8 mouse cellular contexts compared by ENCODE assay signal in genomic region chr9:110531914-110532489, GRCm38 (mm10). TPM values are rescaled to one million over a fixed set of nuclear protein-coding genes. Genes with fewer than 3 reads are reported as not detected.
A peak's percentile ranks its signal among the peaks of the same experiment; 100 is the strongest.
DNase-seq lines count a peak whose midpoint lies in the region; ATAC-seq lines count a peak whose summit lies in the region.

No protein-coding gene starts in this region.

- H3K4me2 ChIP-seq in heart, embryonic 13.5 days, result peak overlapping the region; percentile 91
- peak overlapping the region; percentile 91 for H3K4me2 ChIP-seq in liver, embryonic 12.5 days
- peak overlapping the region; percentile 57 for H3K4me2 ChIP-seq in stomach, embryonic 15.5 days

- peak; percentile 90 for ATAC-seq in erythroid progenitor cell, adult 5-6 weeks (replicated peaks; ENCODE audit: low FRiP score, poor library complexity, severe bottlenecking)
- peak; percentile 98 for ATAC-seq in heart, embryonic 13.5 days (ENCODE audit: extremely low read depth, insufficient number of reproducible peaks, low FRiP score, low TSS enrichment)
- peak; percentile 97 for ATAC-seq in liver, embryonic 12.5 days
- peak; percentile 99 for ATAC-seq in stomach, embryonic 15.5 days (ENCODE audit: insufficient read depth, low FRiP score, low read depth)

- peaks cover 40% of the 10 kb centered on the region for H3K4me1 ChIP-seq in heart, embryonic 13.5 days
- peaks cover 59% of the 10 kb centered on the region for H3K4me1 ChIP-seq in liver, embryonic 12.5 days
- H3K4me1 ChIP-seq in stomach, embryonic 15.5 days, result peaks cover 22% of the 10 kb centered on the region

- peak overlapping the region; percentile 100 for H3K27ac ChIP-seq in heart, embryonic 13.5 days (replicated peaks)
- peak overlapping the region; percentile 99 for H3K27ac ChIP-seq in liver, embryonic 12.5 days
- peak overlapping the region; percentile 99 for H3K27ac ChIP-seq in stomach, embryonic 15.5 days

- peak overlapping the region; percentile 99 for H3K4me3 ChIP-seq in heart, embryonic 13.5 days
- H3K4me3 ChIP-seq in liver, embryonic 12.5 days, result peak overlapping the region; percentile 97
- H3K4me3 ChIP-seq in stomach, embryonic 15.5 days (replicated peaks), result peak overlapping the region; percentile 98

- peak; percentile 95 for DNase-seq in CD4-positive helper T cell, adult 2 months (ENCODE audit: low read depth, low spot score)
- peak; percentile 89 for DNase-seq in brain, embryonic 18.5 days (ENCODE audit: low read depth, low spot score)
- DNase-seq in kidney, postnatal 10 days, result peak; percentile 98
- peak; percentile 85 to 91 for DNase-seq in natural killer cell, adult 2 months (ENCODE audit: low spot score in 2 of 2)

- peak overlapping the region; percentile 100 for H3K9ac ChIP-seq in heart, embryonic 13.5 days
- H3K9ac ChIP-seq in liver, embryonic 12.5 days, result peak overlapping the region; percentile 100
- H3K9ac ChIP-seq in stomach, embryonic 15.5 days, result peak overlapping the region; percentile 45

- WGBS in heart, embryonic 13.5 days, result 0% methylated on average over 48 of the region's 53 CpGs
- 1% methylated on average over 45 of the region's 53 CpGs for WGBS in liver, embryonic 12.5 days (ENCODE audit: insufficient replicate concordance)
- WGBS in stomach, embryonic 15.5 days, result under 1% methylated on average over 48 of the region's 53 CpGs

- no peaks in the 10 kb centered on the region for H3K27me3 ChIP-seq in heart, embryonic 13.5 days (replicated peaks)
- no peaks in the 10 kb centered on the region for H3K27me3 ChIP-seq in liver, embryonic 12.5 days (replicated peaks)
- H3K27me3 ChIP-seq in stomach, embryonic 15.5 days (replicated peaks), result no peaks in the 10 kb centered on the region

- H3K36me3 ChIP-seq in heart, embryonic 13.5 days, result 0 out of 2 replicates have a peak, but pooled peaks cover 5% of the 10 kb centered on the region
- H3K36me3 ChIP-seq in liver, embryonic 12.5 days, result peaks cover under 1% of the 10 kb centered on the region; the same call in 1 of the 2 replicates
- no peaks in the 10 kb centered on the region for H3K36me3 ChIP-seq in stomach, embryonic 15.5 days

- no peaks in the 10 kb centered on the region for H3K9me3 ChIP-seq in heart, embryonic 13.5 days
- no peaks in the 10 kb centered on the region for H3K9me3 ChIP-seq in liver, embryonic 12.5 days (replicated peaks)
- no peaks in the 10 kb centered on the region for H3K9me3 ChIP-seq in stomach, embryonic 15.5 days

RNA-seq across cellular contexts. Expression of gene Setd2, which starts 0.4 kb away (rescaled TPM):
- total RNA-seq in erythroid progenitor cell, adult 5-6 weeks (2015; ENCODE audit: low replicate concordance), result 157 and 174 TPM in 2 replicates
- 279 and 283 TPM in 2 replicates for total RNA-seq in erythroid progenitor cell, adult 5-6 weeks (2017; ENCODE audit: low replicate concordance)
- 19.1 and 20.7 TPM in 2 replicates for polyA plus RNA-seq in heart, embryonic 13.5 days (2015; fragmentation: Nextera tagmentation; extraction: Ambion mirVana)
- polyA plus RNA-seq in liver, embryonic 12.5 days (2016; fragmentation: Nextera tagmentation; extraction: Ambion mirVana), result 18.6 and 20.4 TPM in 2 replicates
- polyA plus RNA-seq in stomach, embryonic 15.5 days (2015; fragmentation: Nextera tagmentation; extraction: Ambion mirVana), result 31.1 and 31.9 TPM in 2 replicates

RNA-seq across cellular contexts. Expression of gene Kif9, which starts 55.2 kb away (rescaled TPM):
- total RNA-seq in erythroid progenitor cell, adult 5-6 weeks (2015; ENCODE audit: low replicate concordance), result 0.72 TPM in 1 of 2 replicates, not detected in the other
- not detected in 2 replicates for total RNA-seq in erythroid progenitor cell, adult 5-6 weeks (2017; ENCODE audit: low replicate concordance)
- 0.38 and 0.51 TPM in 2 replicates for polyA plus RNA-seq in heart, embryonic 13.5 days (2015; fragmentation: Nextera tagmentation; extraction: Ambion mirVana)
- polyA plus RNA-seq in liver, embryonic 12.5 days (2016; fragmentation: Nextera tagmentation; extraction: Ambion mirVana), result 0.26 and 0.39 TPM in 2 replicates
- 0.95 and 1.1 TPM in 2 replicates for polyA plus RNA-seq in stomach, embryonic 15.5 days (2015; fragmentation: Nextera tagmentation; extraction: Ambion mirVana)

RNA-seq across cellular contexts. Expression of gene Klhl18, which starts 55.5 kb away (rescaled TPM):
- 2.5 and 5.9 TPM in 2 replicates for total RNA-seq in erythroid progenitor cell, adult 5-6 weeks (2015; ENCODE audit: low replicate concordance)
- total RNA-seq in erythroid progenitor cell, adult 5-6 weeks (2017; ENCODE audit: low replicate concordance), result 0.68 and 2.6 TPM in 2 replicates
- polyA plus RNA-seq in heart, embryonic 13.5 days (2015; fragmentation: Nextera tagmentation; extraction: Ambion mirVana), result 6.9 and 8.4 TPM in 2 replicates
- polyA plus RNA-seq in liver, embryonic 12.5 days (2016; fragmentation: Nextera tagmentation; extraction: Ambion mirVana), result 3.6 and 3.8 TPM in 2 replicates
- 7.4 and 7.7 TPM in 2 replicates for polyA plus RNA-seq in stomach, embryonic 15.5 days (2015; fragmentation: Nextera tagmentation; extraction: Ambion mirVana)

Comparison
In these comparisons a context has a peak if more than half of its experiments do, and no peak if none do; other contexts are left out.
1. Peak in every context shown above with its lines: DNase-seq, ATAC-seq, H3K4me3 ChIP-seq and H3K27ac ChIP-seq.
2. H3K9ac ChIP-seq: peak in every context shown above with its lines; median percentile 100 in heart, embryonic 13.5 days; 100 in liver, embryonic 12.5 days; 45 in stomach, embryonic 15.5 days.